ENCODE assay signal across 10 mouse cellular contexts in the genomic region with DNA sequence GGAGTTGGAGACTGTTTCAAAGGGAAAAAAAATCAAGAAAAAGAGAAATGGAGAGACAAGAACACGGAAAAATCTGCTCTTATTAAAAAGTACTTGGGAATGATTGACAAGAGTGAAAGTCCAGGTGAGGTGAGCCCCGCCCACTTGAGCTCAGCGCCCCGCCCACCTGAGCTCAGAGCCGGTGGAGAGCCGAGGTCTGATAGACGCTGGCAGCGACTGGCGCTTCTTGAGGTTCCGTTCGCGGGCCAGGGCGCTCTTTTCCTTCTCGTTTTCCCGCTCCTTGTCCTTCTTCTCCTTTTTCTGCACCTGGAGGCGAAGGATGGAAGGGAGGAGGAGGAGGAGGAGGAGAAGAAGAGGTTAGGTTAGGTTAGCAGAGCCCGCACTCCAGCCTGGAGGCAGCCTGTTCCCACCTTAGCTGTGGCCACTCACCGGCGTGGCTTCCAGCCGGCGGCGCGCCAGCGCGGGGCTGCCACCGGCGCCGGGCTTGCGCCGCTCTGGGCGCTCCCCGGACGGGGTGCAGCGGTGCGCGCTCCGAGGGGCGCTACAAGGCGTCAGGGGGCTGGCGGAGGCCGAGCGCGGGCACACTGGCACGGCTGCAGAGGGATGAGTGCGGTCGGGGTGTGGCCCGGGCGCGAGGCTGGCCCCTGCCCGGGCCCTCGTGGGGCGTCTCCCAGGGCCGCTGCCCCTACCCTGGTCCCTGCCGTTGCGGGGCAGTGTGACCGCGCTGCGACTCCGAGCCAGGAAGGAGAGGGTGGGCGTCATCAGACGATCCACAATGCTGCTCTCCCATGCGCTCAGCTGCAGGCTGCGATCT. TPM values are rescaled to one million over a fixed set of nuclear protein-coding genes. Genes with fewer than 3 reads are reported as not detected.
DNase-seq lines count a peak whose midpoint lies in the region; ATAC-seq and TF ChIP-seq lines count a peak whose summit lies in the region.
"Had no signal": no experiment of that assay in that cellular context is flagged by ENCODE, and none has a peak within 500 bp of the region (broad histone marks: within the 10 kb centered on the region; RNA-seq: fewer than 3 reads in every experiment).

No protein-coding gene starts in this region.

- H3K4me1 ChIP-seq in lung, postnatal 0 days (ENCODE audit: insufficient read depth, low read depth, low read length), result no peaks in the 10 kb centered on the region

- H3K27ac ChIP-seq in lung, postnatal 0 days (ENCODE audit: low read length), result no peak overlapping the region

- no peaks in the 10 kb centered on the region for H3K9me3 ChIP-seq in lung, postnatal 0 days (ENCODE audit: low read length)

- 39% methylated on average over 61 of the region's 63 CpGs for WGBS in lung, postnatal 0 days

- H3K36me3 ChIP-seq in lung, postnatal 0 days (ENCODE audit: insufficient read depth, low read length), result peaks cover 71% of the 10 kb centered on the region

- no peak for TF ChIP-seq EP300 in lung, postnatal 0 days (IDR thresholded peaks at IDR 0.05)

- no peak overlapping the region for H3K9ac ChIP-seq in lung, postnatal 0 days (replicated peaks; ENCODE audit: low read depth)

- no peak for TF ChIP-seq CTCF in lung, postnatal 0 days (IDR thresholded peaks at IDR 0.05)

- 0 out of 2 replicates have a peak overlapping the region, but pooled peaks have one; percentile 8 for H3K4me3 ChIP-seq in lung, postnatal 0 days (ENCODE audit: low read depth, low read length)

- peak; percentile 90 for DNase-seq in heart, adult 11 months
- DNase-seq in heart, postnatal 4 days, result no peak
- peak; percentile 79 for DNase-seq in R1 (ENCODE audit: low read depth, low spot score)
- peak; percentile 81 for DNase-seq in kidney, adult 18-20 months
- peak; percentile 80 for DNase-seq in lung, postnatal 0 days (ENCODE audit: low spot score)
- no peak for DNase-seq in thymus, adult 18-20 months
- no peak for DNase-seq in adrenal gland, adult (ENCODE audit: inconsistent age in 2 of 2, low spot score in 1 of 2)
- DNase-seq in spleen, adult 12 weeks (ENCODE audit: low spot score), result no peak

- H3K27me3 ChIP-seq in lung, postnatal 0 days (replicated peaks; ENCODE audit: insufficient read depth, low read length), result no peaks in the 10 kb centered on the region

- ATAC-seq in lung, postnatal 0 days, result peak; percentile 80
- ATAC-seq: CD4-positive, CD25-positive, alpha-beta regulatory T cell, adult 4 months had no signal

- H3K4me2 ChIP-seq in lung, postnatal 0 days (replicated peaks; ENCODE audit: low read depth, low read length), result peak overlapping the region; percentile 58

RNA-seq across cellular contexts. Expression of gene Map7d1, which starts 19.5 kb away (rescaled TPM):
- total RNA-seq in heart, postnatal 4 days (2021), result 100 to 1,000 TPM; 182 to 197 TPM
- polyA plus RNA-seq in lung, postnatal 0 days (2015; fragmentation: Nextera tagmentation; extraction: Ambion mirVana), result 27.2 and 33.3 TPM in 2 replicates

RNA-seq across cellular contexts. Expression of gene Trappc3, which starts 25.5 kb away (rescaled TPM):
- total RNA-seq in heart, postnatal 4 days (2021), result 10 to 100 TPM; 50.7 to 54.3 TPM
- 95.9 and 97.9 TPM in 2 replicates for polyA plus RNA-seq in lung, postnatal 0 days (2015; fragmentation: Nextera tagmentation; extraction: Ambion mirVana)

RNA-seq across cellular contexts. Expression of gene Thrap3, which starts 34.1 kb away (rescaled TPM):
- total RNA-seq in heart, postnatal 4 days (2021), result 100 to 1,000 TPM; 226 TPM
- 98.6 and 112 TPM in 2 replicates for polyA plus RNA-seq in lung, postnatal 0 days (2015; fragmentation: Nextera tagmentation; extraction: Ambion mirVana)

RNA-seq across cellular contexts. Expression of gene Col8a2, which starts 49.9 kb away (rescaled TPM):
- total RNA-seq in heart, postnatal 4 days (2021), result 1 to 10 TPM; 2.3 to 3.1 TPM
- 1.4 and 1.9 TPM in 2 replicates for polyA plus RNA-seq in lung, postnatal 0 days (2015; fragmentation: Nextera tagmentation; extraction: Ambion mirVana)
- total RNA-seq: hematopoietic stem cell, adult 5-6 weeks had no signal
- polyA plus RNA-seq: CD4-positive, CD25-positive, alpha-beta regulatory T cell, adult 4 months had no signal

Comparison
In these comparisons a context has a peak if more than half of its experiments do, and no peak if none do; other contexts are left out.
1. DNase-seq: peak in heart, adult 11 months (single experiment), R1 (single experiment), kidney, adult 18-20 months (single experiment) and lung, postnatal 0 days (single experiment); none in heart, postnatal 4 days (single experiment), thymus, adult 18-20 months (0 of 2), adrenal gland, adult (0 of 2) and spleen, adult 12 weeks (single experiment).